Mouse (Mus musculus): Measurements from ENCODE around the gene Habp2.

- TF ChIP-seq CTCF (IDR thresholded peaks at IDR 0.05; ENCODE audit: low read depth, low read length) (peak; percentile 71), POLR2A (IDR thresholded peaks at IDR 0.05; ENCODE audit: insufficient read depth, low read length) (no peak)
Observed at GRCm38 (mm10) chr19:56294654-56295399, 7.9 kb downstream of the Habp2 start.
